Comparison of ENCODE assay signal across 30 mouse cellular contexts in genomic region chr10:117011047-117011446, GRCm38 (mm10). TPM values are rescaled to one million over a fixed set of nuclear protein-coding genes. Genes with fewer than 3 reads are reported as not detected.
DNase-seq lines count a peak whose midpoint lies in the region; ATAC-seq and TF ChIP-seq lines count a peak whose summit lies in the region.
"Had no signal": no experiment of that assay in that cellular context is flagged by ENCODE, and none has a peak within 500 bp of the region (broad histone marks: within the 10 kb centered on the region; RNA-seq: fewer than 3 reads in every experiment).

No protein-coding gene starts in this region.

- in situ Hi-C loops in Patski (cut with MboI; ENCODE audit: low pct_unique_long_range_greater_than_20kb): no loop called here

- H3K4me1 ChIP-seq in hindbrain, embryonic 10.5 days (replicated peaks): peaks cover 14% of the 10 kb centered on the region; the same call in 1 of the 2 replicates
- peaks cover 6% of the 10 kb centered on the region; the same call in 1 of the 2 replicates for H3K4me1 ChIP-seq in hindbrain, embryonic 12.5 days
- H3K4me1 ChIP-seq in kidney, embryonic 16.5 days (ENCODE audit: insufficient read depth, low read length): peaks cover 21% of the 10 kb centered on the region
- H3K4me1 ChIP-seq in embryonic facial prominence, embryonic 10.5 days: peaks cover 11% of the 10 kb centered on the region
- H3K4me1 ChIP-seq: forebrain, embryonic 13.5 days had no signal

- H3K4me2 ChIP-seq in hindbrain, embryonic 12.5 days (replicated peaks): no peak overlapping the region
- H3K4me2 ChIP-seq in kidney, embryonic 16.5 days (replicated peaks; ENCODE audit: low read depth, low read length): no peak overlapping the region
- H3K4me2 ChIP-seq: forebrain, embryonic 13.5 days; heart, embryonic 12.5 days; heart, embryonic 15.5 days; hindbrain, embryonic 15.5 days had no signal

- 0 out of 2 replicates have a peak overlapping the region, but pooled peaks have one; percentile 12 for H3K27ac ChIP-seq in hindbrain, embryonic 10.5 days
- H3K27ac ChIP-seq in hindbrain, embryonic 12.5 days: no peak overlapping the region
- H3K27ac ChIP-seq in kidney, embryonic 16.5 days (ENCODE audit: low read length): peak overlapping the region; percentile 14; the same call in 1 of the 2 replicates
- no peak overlapping the region for H3K27ac ChIP-seq in embryonic facial prominence, embryonic 10.5 days (replicated peaks)
- H3K27ac ChIP-seq: forebrain, embryonic 10.5 days; forebrain, embryonic 13.5 days; heart, embryonic 15.5 days; hindbrain, embryonic 15.5 days had no signal

- no peaks in the 10 kb centered on the region for H3K27me3 ChIP-seq in hindbrain, embryonic 10.5 days (ENCODE audit: insufficient read depth, poor library complexity, severe bottlenecking)
- H3K27me3 ChIP-seq in hindbrain, embryonic 12.5 days: no peaks in the 10 kb centered on the region
- no peaks in the 10 kb centered on the region; the same call in 1 of the 2 replicates for H3K27me3 ChIP-seq in kidney, embryonic 16.5 days (ENCODE audit: insufficient read depth, low read length)
- H3K27me3 ChIP-seq in Patski: no peaks in the 10 kb centered on the region
- no peaks in the 10 kb centered on the region for H3K27me3 ChIP-seq in embryonic facial prominence, embryonic 10.5 days (replicated peaks; ENCODE audit: low read depth, poor library complexity, severe bottlenecking)
- H3K27me3 ChIP-seq: CH12.LX; forebrain, embryonic 13.5 days; heart, embryonic 12.5 days; heart, embryonic 15.5 days; hindbrain, embryonic 15.5 days had no signal

- TF ChIP-seq CTCF in Patski (IDR thresholded peaks at IDR 0.05): no peak

- POLR2A ChIA-PET in Patski (lab: Charles Lee): no interaction called here

- no peak for DNase-seq in hindbrain, embryonic 10.5 days (ENCODE audit: low spot score)
- DNase-seq in kidney, postnatal 25 days: no peak
- peak; percentile 55 for DNase-seq in Patski (ENCODE audit: low read depth, low spot score)
- no peak for DNase-seq in embryonic facial prominence, embryonic 10.5 days (ENCODE audit: low spot score)
- DNase-seq: adrenal gland, adult 2 months; adrenal gland, postnatal 14 days; B cell, adult 2 months; cerebellum, adult 11 months; cerebellum, adult 2 months; cerebellum, adult 9-11 months; cerebellum, postnatal 25 days; embryo, embryonic 11 days; gastrocnemius, postnatal 10 days; gastrocnemius, postnatal 36 days; heart, postnatal 10 days; heart, postnatal 36 days had no signal

- CTCF ChIA-PET in Patski (lab: Charles Lee): no interaction called here

- no peak for ATAC-seq in hindbrain, embryonic 12.5 days (ENCODE audit: low FRiP score)
- peak; percentile 77 for ATAC-seq in kidney, embryonic 16.5 days (ENCODE audit: low FRiP score, low TSS enrichment)
- ATAC-seq in Patski: no peak
- ATAC-seq: forebrain, embryonic 13.5 days; forebrain, embryonic 16.5 days had no signal

- H3K9me3 ChIP-seq in hindbrain, embryonic 10.5 days: no peaks in the 10 kb centered on the region
- H3K9me3 ChIP-seq in hindbrain, embryonic 12.5 days (replicated peaks): no peaks in the 10 kb centered on the region
- no peaks in the 10 kb centered on the region for H3K9me3 ChIP-seq in kidney, embryonic 16.5 days (ENCODE audit: low read length)
- H3K9me3 ChIP-seq in embryonic facial prominence, embryonic 10.5 days: no peaks in the 10 kb centered on the region
- H3K9me3 ChIP-seq: forebrain, embryonic 10.5 days; forebrain, embryonic 13.5 days; G1E; heart, embryonic 12.5 days; heart, embryonic 15.5 days; hindbrain, embryonic 15.5 days had no signal

- 41% methylated on average over 8 of the region's 8 CpGs for WGBS in hindbrain, embryonic 10.5 days
- WGBS in hindbrain, embryonic 12.5 days: 47% methylated on average over 8 of the region's 8 CpGs
- 24% methylated on average over 8 of the region's 8 CpGs for WGBS in kidney, embryonic 16.5 days
- WGBS in embryonic facial prominence, embryonic 10.5 days: 39% methylated on average over 8 of the region's 8 CpGs

- H3K9ac ChIP-seq in hindbrain, embryonic 12.5 days: no peak overlapping the region
- H3K9ac ChIP-seq in kidney, embryonic 16.5 days (replicated peaks; ENCODE audit: low read length): no peak overlapping the region
- H3K9ac ChIP-seq: forebrain, embryonic 13.5 days; heart, embryonic 12.5 days; heart, embryonic 15.5 days; hindbrain, embryonic 15.5 days had no signal

- no peak overlapping the region for H3K4me3 ChIP-seq in hindbrain, embryonic 10.5 days
- H3K4me3 ChIP-seq in hindbrain, embryonic 12.5 days: no peak overlapping the region
- no peak overlapping the region for H3K4me3 ChIP-seq in kidney, embryonic 16.5 days (ENCODE audit: low read length)
- H3K4me3 ChIP-seq in embryonic facial prominence, embryonic 10.5 days: no peak overlapping the region
- H3K4me3 ChIP-seq: forebrain, embryonic 10.5 days; forebrain, embryonic 13.5 days; heart, embryonic 12.5 days; heart, embryonic 15.5 days; hindbrain, embryonic 15.5 days had no signal

- H3K36me3 ChIP-seq in hindbrain, embryonic 10.5 days: no peaks in the 10 kb centered on the region
- no peaks in the 10 kb centered on the region for H3K36me3 ChIP-seq in hindbrain, embryonic 12.5 days
- H3K36me3 ChIP-seq in kidney, embryonic 16.5 days (ENCODE audit: insufficient read depth, low read length): no peaks in the 10 kb centered on the region
- H3K36me3 ChIP-seq in embryonic facial prominence, embryonic 10.5 days (replicated peaks): no peaks in the 10 kb centered on the region
- H3K36me3 ChIP-seq: forebrain, embryonic 10.5 days; G1E; heart, embryonic 12.5 days; heart, embryonic 15.5 days; hindbrain, embryonic 15.5 days had no signal

RNA-seq across cellular contexts. Expression of gene Best3, which starts 24.9 kb away (rescaled TPM):
- 0.11 TPM in 1 of 2 replicates, not detected in the other for polyA plus RNA-seq in hindbrain, embryonic 10.5 days (2016; fragmentation: Nextera tagmentation; extraction: Ambion mirVana)
- polyA plus RNA-seq in hindbrain, embryonic 12.5 days (2016; fragmentation: Nextera tagmentation; extraction: Ambion mirVana): 0.22 and 0.53 TPM in 2 replicates
- polyA plus RNA-seq in kidney, embryonic 16.5 days (2015; fragmentation: Nextera tagmentation; extraction: Ambion mirVana): 0.18 and 0.32 TPM in 2 replicates
- polyA plus RNA-seq in Patski (2021): not detected
- 0.09 and 0.33 TPM in 2 replicates for polyA plus RNA-seq in embryonic facial prominence, embryonic 10.5 days (2016; fragmentation: Nextera tagmentation; extraction: Ambion mirVana)
- polyA plus RNA-seq: forebrain, embryonic 10.5 days; forebrain, embryonic 16.5 days; G1E had no signal

RNA-seq across cellular contexts. Expression of gene Lrrc10, which starts 34.1 kb away (rescaled TPM):
- polyA plus RNA-seq in hindbrain, embryonic 10.5 days (2016; fragmentation: Nextera tagmentation; extraction: Ambion mirVana): not detected in 2 replicates
- not detected in 2 replicates for polyA plus RNA-seq in hindbrain, embryonic 12.5 days (2016; fragmentation: Nextera tagmentation; extraction: Ambion mirVana)
- not detected in 2 replicates for polyA plus RNA-seq in kidney, embryonic 16.5 days (2015; fragmentation: Nextera tagmentation; extraction: Ambion mirVana)
- not detected for polyA plus RNA-seq in Patski (2021)
- polyA plus RNA-seq in embryonic facial prominence, embryonic 10.5 days (2016; fragmentation: Nextera tagmentation; extraction: Ambion mirVana): 0.14 TPM in 1 of 2 replicates, not detected in the other
- polyA plus RNA-seq: adrenal gland, adult 2 months; cerebellum, adult 2 months; embryonic facial prominence, embryonic 11.5 days; embryonic facial prominence, embryonic 14.5 days; forebrain, embryonic 10.5 days; forebrain, embryonic 13.5 days; forebrain, embryonic 16.5 days; hindbrain, embryonic 15.5 days; intestine, embryonic 14.5 days had no signal

RNA-seq across cellular contexts. Expression of gene Gm10271, which starts 38.6 kb away (rescaled TPM):
- not detected in 2 replicates for polyA plus RNA-seq in hindbrain, embryonic 10.5 days (2016; fragmentation: Nextera tagmentation; extraction: Ambion mirVana)
- polyA plus RNA-seq in hindbrain, embryonic 12.5 days (2016; fragmentation: Nextera tagmentation; extraction: Ambion mirVana): not detected in 2 replicates
- not detected in 2 replicates for polyA plus RNA-seq in kidney, embryonic 16.5 days (2015; fragmentation: Nextera tagmentation; extraction: Ambion mirVana)
- polyA plus RNA-seq in Patski (2021): not detected
- polyA plus RNA-seq in embryonic facial prominence, embryonic 10.5 days (2016; fragmentation: Nextera tagmentation; extraction: Ambion mirVana): not detected in 2 replicates
- polyA plus RNA-seq: adrenal gland, adult 2 months; cerebellum, adult 2 months; embryonic facial prominence, embryonic 11.5 days; embryonic facial prominence, embryonic 14.5 days; forebrain, embryonic 10.5 days; forebrain, embryonic 13.5 days; forebrain, embryonic 16.5 days; G1E; heart, embryonic 12.5 days; heart, embryonic 15.5 days; hindbrain, embryonic 11.5 days; hindbrain, embryonic 15.5 days; intestine, embryonic 14.5 days had no signal

RNA-seq across cellular contexts. Expression of gene Cct2, which starts 52.6 kb away (rescaled TPM):
- polyA plus RNA-seq in hindbrain, embryonic 10.5 days (2016; fragmentation: Nextera tagmentation; extraction: Ambion mirVana): 264 and 323 TPM in 2 replicates
- 247 and 251 TPM in 2 replicates for polyA plus RNA-seq in hindbrain, embryonic 12.5 days (2016; fragmentation: Nextera tagmentation; extraction: Ambion mirVana)
- 266 and 271 TPM in 2 replicates for polyA plus RNA-seq in kidney, embryonic 16.5 days (2015; fragmentation: Nextera tagmentation; extraction: Ambion mirVana)
- polyA plus RNA-seq in Patski (2021): 386 TPM
- polyA plus RNA-seq in embryonic facial prominence, embryonic 10.5 days (2016; fragmentation: Nextera tagmentation; extraction: Ambion mirVana): 350 and 352 TPM in 2 replicates

Comparison
In these comparisons a context has a peak if more than half of its experiments do, and no peak if none do; other contexts are left out.
1. H3K27ac ChIP-seq: peak in hindbrain, embryonic 10.5 days (single experiment) and kidney, embryonic 16.5 days (single experiment); none in hindbrain, embryonic 12.5 days (single experiment) and embryonic facial prominence, embryonic 10.5 days (single experiment).